Mouse (Mus musculus) midbrain, embryonic 15.5 days (tissue): ENCODE results near the gene Antxr1. TPM values are rescaled to one million over a fixed set of nuclear protein-coding genes. Genes with fewer than 3 reads are reported as not detected.

ENCODE experiments used
- ATAC-seq: fragments of 200-750 bp; cut with Nextera tagmentation; replicated peaks from 2 replicates; pipeline ENCODE4 v1.8.0; 2017; ENCODE audit warnings: moderate TSS enrichment
- H3K27ac ChIP-seq: fragments of 300-500 bp; sonication (generic); 2 replicates; pipeline ENCODE4 v1.5.1; 2015; ENCODE audit warnings: mild to moderate bottlenecking, inconsistent platforms
- H3K27me3 ChIP-seq: fragments of 300-500 bp; sonication (generic); replicated peaks from 2 replicates; pipeline ENCODE4 v1.6.1; 2015; ENCODE audit warnings: inconsistent platforms
- H3K36me3 ChIP-seq: fragments of 300-500 bp; sonication (generic); replicated peaks from 2 replicates; pipeline ENCODE4 v1.6.1; 2015; ENCODE audit warnings: inconsistent platforms
- H3K4me1 ChIP-seq: fragments of 300-500 bp; sonication (generic); 2 replicates; pipeline ENCODE4 v1.6.1; 2015; ENCODE audit warnings: inconsistent platforms
- H3K4me2 ChIP-seq: fragments of 300-500 bp; sonication (generic); 2 replicates; pipeline ENCODE4 v1.6.1; 2015; ENCODE audit warnings: inconsistent platforms, mild to moderate bottlenecking, moderate library complexity
- H3K4me3 ChIP-seq: fragments of 300-500 bp; sonication (generic); 2 replicates; pipeline ENCODE4 v1.5.1; 2015; ENCODE audit warnings: mild to moderate bottlenecking, inconsistent platforms
- H3K9ac ChIP-seq: fragments of 300-500 bp; sonication (generic); 2 replicates; pipeline ENCODE4 v1.6.1; 2015; ENCODE audit warnings: mild to moderate bottlenecking, inconsistent platforms
- H3K9me3 ChIP-seq: fragments of 300-500 bp; sonication (generic); 2 replicates; pipeline ENCODE4 v1.6.1; 2016; ENCODE audit warnings: inconsistent platforms
- WGBS: fragments of 180-500 bp; shearing (Covaris S2); methylation state at CpG from one replicate; pipeline ENCODE4 v1.1.7; 2015; ENCODE audit warnings: mixed read lengths; 5-methylcytosine and 5-hydroxymethylcytosine counted together
- polyA plus RNA-seq: library from polyadenylated mRNA; unstranded; fragments of >200 nt; fragmentation: Nextera tagmentation; extraction: Ambion mirVana; gene quantifications from 2 replicates; pipeline ENCODE4 v1.2.1, GENCODE M21; 2015

Gene Antxr1
- polyA plus RNA-seq, 1 experiment from 2014 or later: 3.9 TPM

- Histone ChIP-seq H3K4me2 (no peak overlapping the region), H3K4me1 (no peaks in the 10 kb centered on the region; the same call in 1 of the 2 replicates), H3K27me3 (no peaks in the 10 kb centered on the region), H3K9me3 (no peaks in the 10 kb centered on the region), H3K4me3 (no peak overlapping the region), H3K27ac (no peak overlapping the region), H3K9ac (no peak overlapping the region), H3K36me3 (no peaks in the 10 kb centered on the region)
- 94% methylated on average over 2 of the region's 2 CpGs for WGBS
- no peak for ATAC-seq
Observed at GRCm38 (mm10) chr6:87326932-87327331, 8.7 kb downstream of the Antxr1 start.

GRCm38 (mm10) chr6:87323381-87323780 lies 12.2 kb downstream of the Antxr1 start:
- no peak for ATAC-seq
- no peaks in the 10 kb centered on the region for H3K4me1 ChIP-seq
- H3K36me3 ChIP-seq: no peaks in the 10 kb centered on the region
- no peak overlapping the region for H3K4me2 ChIP-seq
- no peak overlapping the region for H3K4me3 ChIP-seq
- no peaks in the 10 kb centered on the region for H3K27me3 ChIP-seq
- H3K9me3 ChIP-seq: no peaks in the 10 kb centered on the region
- no peak overlapping the region for H3K9ac ChIP-seq
- 93% methylated on average over 2 of the region's 2 CpGs for WGBS
- no peak overlapping the region for H3K27ac ChIP-seq

- no peak for ATAC-seq
- Histone ChIP-seq H3K9me3 (no peaks in the 10 kb centered on the region), H3K27ac (no peak overlapping the region), H3K4me3 (no peak overlapping the region), H3K4me2 (no peak overlapping the region), H3K9ac (no peak overlapping the region), H3K36me3 (no peaks in the 10 kb centered on the region), H3K27me3 (no peaks in the 10 kb centered on the region), H3K4me1 (no peaks in the 10 kb centered on the region)
- WGBS: 97% methylated on average over 7 of the region's 7 CpGs
Observed at GRCm38 (mm10) chr6:87318651-87319050, 17.0 kb downstream of the Antxr1 start.

GRCm38 (mm10) chr6:87316966-87317365 lies 18.7 kb downstream of the Antxr1 start:
- Histone ChIP-seq H3K4me1 (no peaks in the 10 kb centered on the region), H3K36me3 (no peaks in the 10 kb centered on the region), H3K4me2 (no peak overlapping the region), H3K27ac (no peak overlapping the region), H3K4me3 (no peak overlapping the region), H3K9ac (no peak overlapping the region), H3K27me3 (no peaks in the 10 kb centered on the region), H3K9me3 (no peaks in the 10 kb centered on the region)
- no peak for ATAC-seq
- WGBS: 81% methylated on average over 8 of the region's 8 CpGs

- Histone ChIP-seq H3K27ac (no peak overlapping the region), H3K9ac (no peak overlapping the region), H3K36me3 (no peaks in the 10 kb centered on the region), H3K4me1 (no peaks in the 10 kb centered on the region), H3K4me3 (no peak overlapping the region), H3K27me3 (no peaks in the 10 kb centered on the region), H3K4me2 (no peak overlapping the region), H3K9me3 (no peaks in the 10 kb centered on the region)
- ATAC-seq: no peak
- 78% methylated on average over 4 of the region's 4 CpGs for WGBS
Observed at GRCm38 (mm10) chr6:87312761-87313160, 22.9 kb downstream of the Antxr1 start.

GRCm38 (mm10) chr6:87304486-87304885 lies 31.1 kb downstream of the Antxr1 start:
- Histone ChIP-seq H3K27me3 (no peaks in the 10 kb centered on the region), H3K27ac (no peak overlapping the region), H3K9ac (no peak overlapping the region), H3K4me1 (peaks cover 3% of the 10 kb centered on the region; the same call in 1 of the 2 replicates), H3K36me3 (no peaks in the 10 kb centered on the region), H3K4me2 (no peak overlapping the region), H3K4me3 (no peak overlapping the region), H3K9me3 (no peaks in the 10 kb centered on the region)
- ATAC-seq: no peak
- 85% methylated on average over 8 of the region's 8 CpGs for WGBS

- no peak for ATAC-seq
- H3K36me3 ChIP-seq: no peaks in the 10 kb centered on the region
- H3K4me3 ChIP-seq: no peak overlapping the region
- no peak overlapping the region for H3K4me2 ChIP-seq
- H3K4me1 ChIP-seq: peaks cover 5% of the 10 kb centered on the region
- no peaks in the 10 kb centered on the region for H3K9me3 ChIP-seq
- no peaks in the 10 kb centered on the region for H3K27me3 ChIP-seq
- H3K27ac ChIP-seq: no peak overlapping the region
- 62% methylated on average over 5 of the region's 5 CpGs for WGBS
- H3K9ac ChIP-seq: no peak overlapping the region
Observed at GRCm38 (mm10) chr6:87302746-87303145, 32.9 kb downstream of the Antxr1 start.

- ATAC-seq: no peak
- Histone ChIP-seq H3K9me3 (no peaks in the 10 kb centered on the region), H3K36me3 (no peaks in the 10 kb centered on the region), H3K4me1 (peaks cover 5% of the 10 kb centered on the region), H3K27ac (no peak overlapping the region), H3K4me2 (no peak overlapping the region), H3K4me3 (no peak overlapping the region), H3K9ac (no peak overlapping the region), H3K27me3 (no peaks in the 10 kb centered on the region)
- 37% methylated on average over 4 of the region's 4 CpGs for whole genome bisulfite sequencing
Observed at GRCm38 (mm10) chr6:87301991-87302390, 33.6 kb downstream of the Antxr1 start.

- H3K9ac ChIP-seq: no peak overlapping the region
- no peak overlapping the region for H3K4me2 ChIP-seq
- H3K27me3 ChIP-seq: no peaks in the 10 kb centered on the region
- WGBS: 93% methylated on average over 3 of the region's 3 CpGs
- no peak overlapping the region for H3K27ac ChIP-seq
- no peaks in the 10 kb centered on the region; the same call in 1 of the 2 replicates for H3K9me3 ChIP-seq
- no peak for ATAC-seq
- H3K4me3 ChIP-seq: no peak overlapping the region
- peaks cover 2% of the 10 kb centered on the region; the same call in 1 of the 2 replicates for H3K4me1 ChIP-seq
- H3K36me3 ChIP-seq: no peaks in the 10 kb centered on the region
Observed at GRCm38 (mm10) chr6:87294904-87295303, 40.7 kb downstream of the Antxr1 start.

- Histone ChIP-seq H3K9ac (no peak overlapping the region), H3K27me3 (no peaks in the 10 kb centered on the region), H3K4me2 (no peak overlapping the region), H3K27ac (no peak overlapping the region), H3K4me3 (no peak overlapping the region), H3K4me1 (no peaks in the 10 kb centered on the region), H3K9me3 (no peaks in the 10 kb centered on the region; the same call in 1 of the 2 replicates), H3K36me3 (no peaks in the 10 kb centered on the region)
- no peak for ATAC-seq
- WGBS: 90% methylated on average over 18 of the region's 18 CpGs
Observed at GRCm38 (mm10) chr6:87292911-87293851, 42.4 kb downstream of the Antxr1 start.

- no peak for ATAC-seq
- Histone ChIP-seq H3K27me3 (no peaks in the 10 kb centered on the region), H3K27ac (no peak overlapping the region), H3K4me2 (no peak overlapping the region), H3K4me1 (no peaks in the 10 kb centered on the region), H3K9ac (no peak overlapping the region), H3K4me3 (no peak overlapping the region), H3K9me3 (no peaks in the 10 kb centered on the region; the same call in 1 of the 2 replicates), H3K36me3 (no peaks in the 10 kb centered on the region)
- WGBS: 97% methylated on average over 6 of the region's 6 CpGs
Observed at GRCm38 (mm10) chr6:87287251-87287650, 48.4 kb downstream of the Antxr1 start.

- 89% methylated on average over 7 of the region's 7 CpGs for WGBS
- H3K4me3 ChIP-seq: no peak overlapping the region
- no peaks in the 10 kb centered on the region for H3K27me3 ChIP-seq
- no peak overlapping the region for H3K27ac ChIP-seq
- no peaks in the 10 kb centered on the region for H3K36me3 ChIP-seq
- H3K4me2 ChIP-seq: no peak overlapping the region
- no peaks in the 10 kb centered on the region; the same call in 1 of the 2 replicates for H3K9me3 ChIP-seq
- no peak for ATAC-seq
- H3K4me1 ChIP-seq: no peaks in the 10 kb centered on the region
- H3K9ac ChIP-seq: no peak overlapping the region
Observed at GRCm38 (mm10) chr6:87285365-87285749, 50.3 kb downstream of the Antxr1 start.
